In the genomic region with DNA sequence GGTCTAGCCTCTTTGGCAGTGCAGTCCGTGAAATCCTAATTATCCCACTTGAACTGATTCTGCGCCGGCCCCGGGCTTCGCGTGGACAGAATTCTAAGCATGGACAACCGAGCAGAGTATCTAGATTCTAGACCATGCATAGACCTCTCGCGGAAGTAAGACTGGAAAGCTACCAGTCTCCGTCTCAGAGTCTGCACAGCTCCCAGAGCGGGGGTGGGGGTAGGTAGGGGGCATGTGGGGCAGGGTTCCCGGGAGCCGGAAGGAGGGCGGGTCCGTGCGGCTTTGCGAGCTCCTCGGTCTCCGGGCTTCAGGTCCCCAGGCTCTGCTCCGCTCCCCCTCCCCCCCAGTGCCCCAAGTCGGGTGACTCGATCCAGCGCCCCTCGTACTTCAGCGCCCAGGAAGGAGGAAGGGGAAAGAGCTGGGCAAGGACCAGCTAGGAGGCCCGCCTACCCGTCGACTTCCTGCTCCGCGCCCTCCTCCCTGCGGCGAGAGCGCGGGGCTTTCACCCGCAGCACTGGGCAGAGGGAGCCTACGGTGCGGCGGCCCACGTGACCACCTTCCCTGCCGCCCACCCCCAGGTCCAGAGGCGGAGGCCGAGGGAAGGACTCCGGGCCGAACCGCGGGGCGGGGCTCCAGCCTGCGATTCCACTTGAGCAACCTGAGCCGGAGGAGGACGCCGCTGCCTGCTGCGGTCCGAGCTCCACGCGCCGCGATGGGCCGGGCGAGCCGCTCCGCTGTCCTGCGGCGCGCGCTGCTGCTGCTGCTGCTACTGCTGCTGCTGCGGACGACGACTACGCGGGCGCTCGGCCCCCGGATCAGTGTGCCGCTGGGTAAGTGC, we compare ENCODE assay signal across 7 mouse cellular contexts. TPM values are rescaled to one million over a fixed set of nuclear protein-coding genes. Genes with fewer than 3 reads are reported as not detected.
A peak's percentile ranks its signal among the peaks of the same experiment; 100 is the strongest.
DNase-seq lines count a peak whose midpoint lies in the region; ATAC-seq and TF ChIP-seq lines count a peak whose summit lies in the region.

No protein-coding gene starts in this region.

- H3K9me3 ChIP-seq in intestine, postnatal 0 days (ENCODE audit: control insufficient read depth) = no peaks in the 10 kb centered on the region
- H3K9me3 ChIP-seq in limb, embryonic 11.5 days (ENCODE audit: control insufficient read depth, low read length) = no peaks in the 10 kb centered on the region
- H3K9me3 ChIP-seq in midbrain, embryonic 13.5 days = no peaks in the 10 kb centered on the region

- H3K4me2 ChIP-seq in intestine, postnatal 0 days (replicated peaks; ENCODE audit: low read depth) = peak overlapping the region; percentile 74
- H3K4me2 ChIP-seq in limb, embryonic 11.5 days (ENCODE audit: low read depth, severe bottlenecking) = peak overlapping the region; percentile 88
- H3K4me2 ChIP-seq in midbrain, embryonic 13.5 days (replicated peaks) = peak overlapping the region; percentile 76

- no peaks in the 10 kb centered on the region for H3K27me3 ChIP-seq in intestine, postnatal 0 days (replicated peaks; ENCODE audit: control insufficient read depth, insufficient read depth, low read length)
- no peaks in the 10 kb centered on the region for H3K27me3 ChIP-seq in limb, embryonic 11.5 days (ENCODE audit: control insufficient read depth, insufficient read depth, low read length)
- no peaks in the 10 kb centered on the region for H3K27me3 ChIP-seq in midbrain, embryonic 13.5 days

- WGBS in intestine, postnatal 0 days = under 1% methylated on average over 67 of the region's 74 CpGs
- WGBS in limb, embryonic 11.5 days = under 1% methylated on average over 58 of the region's 74 CpGs
- under 1% methylated on average over 71 of the region's 74 CpGs for WGBS in midbrain, embryonic 13.5 days

- H3K9ac ChIP-seq in intestine, postnatal 0 days (ENCODE audit: low read depth, low read length) = peak overlapping the region; percentile 81
- H3K9ac ChIP-seq in limb, embryonic 11.5 days (ENCODE audit: low read length) = peak overlapping the region; percentile 73
- H3K9ac ChIP-seq in midbrain, embryonic 13.5 days (replicated peaks) = peak overlapping the region; percentile 91

- H3K27ac ChIP-seq in intestine, postnatal 0 days (ENCODE audit: low read depth, low read length) = peak overlapping the region; percentile 94
- H3K27ac ChIP-seq in limb, embryonic 11.5 days (replicated peaks; ENCODE audit: low read depth, low read length) = peak overlapping the region; percentile 89
- H3K27ac ChIP-seq in midbrain, embryonic 13.5 days = peak overlapping the region; percentile 98

- peaks cover 10% of the 10 kb centered on the region; the same call in 1 of the 2 replicates for H3K4me1 ChIP-seq in intestine, postnatal 0 days (replicated peaks; ENCODE audit: control insufficient read depth, insufficient read depth, low read length)
- H3K4me1 ChIP-seq in limb, embryonic 11.5 days (ENCODE audit: control insufficient read depth, insufficient read depth, low read length) = peaks cover 21% of the 10 kb centered on the region
- peaks cover 74% of the 10 kb centered on the region for H3K4me1 ChIP-seq in midbrain, embryonic 13.5 days (replicated peaks)

- H3K4me3 ChIP-seq in intestine, postnatal 0 days (ENCODE audit: low read depth, low read length) = peak overlapping the region; percentile 79
- peak overlapping the region; percentile 62 for H3K4me3 ChIP-seq in limb, embryonic 11.5 days (ENCODE audit: low read depth, low read length)
- peak overlapping the region; percentile 65 for H3K4me3 ChIP-seq in midbrain, embryonic 13.5 days (replicated peaks)

- peak; percentile 76 to 77 for DNase-seq in adrenal gland, adult 18-20 months (ENCODE audit: low spot score in 2 of 2)
- peak; percentile 91 for DNase-seq in embryo, embryonic 9.5 days (ENCODE audit: extremely low spot score)
- peak; percentile 66 to 80 for DNase-seq in gastrocnemius, postnatal 4 days (ENCODE audit: low spot score in 2 of 2)
- DNase-seq in limb, embryonic 11.5 days (ENCODE audit: low spot score) = peak; percentile 92
- DNase-seq in spleen, adult 18-20 months = peak; percentile 76 to 78

- TF ChIP-seq CTCF in intestine, postnatal 0 days (IDR thresholded peaks at IDR 0.05; ENCODE audit: low read depth) = peak; percentile 9; the same call in 1 of the 2 replicates

- ATAC-seq in intestine, postnatal 0 days = peak; percentile 81
- peak; percentile 91 for ATAC-seq in limb, embryonic 11.5 days (ENCODE audit: insufficient number of reproducible peaks, low FRiP score, low TSS enrichment, low read depth)
- ATAC-seq in midbrain, embryonic 13.5 days = peak; percentile 90

- peaks cover 10% of the 10 kb centered on the region; the same call in 1 of the 2 replicates for H3K36me3 ChIP-seq in intestine, postnatal 0 days (ENCODE audit: control insufficient read depth, insufficient read depth)
- H3K36me3 ChIP-seq in limb, embryonic 11.5 days (ENCODE audit: control insufficient read depth, insufficient read depth, low read length) = no peaks in the 10 kb centered on the region
- H3K36me3 ChIP-seq in midbrain, embryonic 13.5 days = no peaks in the 10 kb centered on the region

RNA-seq across cellular contexts. Expression of a gene that starts 11.5 kb away (rescaled TPM):
- 10 to 100 TPM; 62.7 to 75.9 TPM for total RNA-seq in adrenal gland, adult 18-20 months (2021)
- total RNA-seq in gastrocnemius, postnatal 4 days (2021) = 1 to 10 TPM; 5.4 to 5.6 TPM
- 23.1 and 25.1 TPM in 2 replicates for polyA plus RNA-seq in intestine, postnatal 0 days (2015; fragmentation: Nextera tagmentation; extraction: Ambion mirVana)
- polyA plus RNA-seq in limb, embryonic 11.5 days (2014; fragmentation: Nextera tagmentation; extraction: Ambion mirVana) = 8.3 and 9.0 TPM in 2 replicates
- 22.8 and 24.0 TPM in 2 replicates for polyA plus RNA-seq in midbrain, embryonic 13.5 days (2015; fragmentation: Nextera tagmentation; extraction: Ambion mirVana)

RNA-seq across cellular contexts. Expression of a gene that starts 34.5 kb away (rescaled TPM):
- 10 to 100 TPM; 53.9 to 64.2 TPM for total RNA-seq in adrenal gland, adult 18-20 months (2021)
- 10 to 100 TPM; 21.1 to 21.2 TPM for total RNA-seq in gastrocnemius, postnatal 4 days (2021)
- 526 and 531 TPM in 2 replicates for polyA plus RNA-seq in intestine, postnatal 0 days (2015; fragmentation: Nextera tagmentation; extraction: Ambion mirVana)
- polyA plus RNA-seq in limb, embryonic 11.5 days (2014; fragmentation: Nextera tagmentation; extraction: Ambion mirVana) = 55.5 and 60.8 TPM in 2 replicates
- 30.1 and 38.1 TPM in 2 replicates for polyA plus RNA-seq in midbrain, embryonic 13.5 days (2015; fragmentation: Nextera tagmentation; extraction: Ambion mirVana)

RNA-seq across cellular contexts. Expression of a gene that starts 34.5 kb away (rescaled TPM):
- total RNA-seq in adrenal gland, adult 18-20 months (2021) = 1 to 10 TPM; 3.8 to 4.1 TPM
- total RNA-seq in gastrocnemius, postnatal 4 days (2021) = 1 to 10 TPM; 1.7 to 1.9 TPM
- polyA plus RNA-seq in intestine, postnatal 0 days (2015; fragmentation: Nextera tagmentation; extraction: Ambion mirVana) = 6.5 and 7.4 TPM in 2 replicates
- 4.6 and 4.8 TPM in 2 replicates for polyA plus RNA-seq in limb, embryonic 11.5 days (2014; fragmentation: Nextera tagmentation; extraction: Ambion mirVana)
- 4.2 and 4.3 TPM in 2 replicates for polyA plus RNA-seq in midbrain, embryonic 13.5 days (2015; fragmentation: Nextera tagmentation; extraction: Ambion mirVana)

RNA-seq across cellular contexts. Expression of a gene that starts 48.0 kb away (rescaled TPM):
- total RNA-seq in adrenal gland, adult 18-20 months (2021) = 1 to 10 TPM; 1.2 to 1.7 TPM
- total RNA-seq in gastrocnemius, postnatal 4 days (2021) = under 1 TPM; 0.36 to 0.61 TPM
- polyA plus RNA-seq in intestine, postnatal 0 days (2015; fragmentation: Nextera tagmentation; extraction: Ambion mirVana) = 0.77 and 1.3 TPM in 2 replicates
- 0.30 and 0.91 TPM in 2 replicates for polyA plus RNA-seq in limb, embryonic 11.5 days (2014; fragmentation: Nextera tagmentation; extraction: Ambion mirVana)
- polyA plus RNA-seq in midbrain, embryonic 13.5 days (2015; fragmentation: Nextera tagmentation; extraction: Ambion mirVana) = 1.9 and 2.0 TPM in 2 replicates

Comparison
In these comparisons a context has a peak if more than half of its experiments do, and no peak if none do; other contexts are left out.
1. Peak in every context shown above with its lines: DNase-seq, ATAC-seq, H3K4me3 ChIP-seq and H3K27ac ChIP-seq.